Mouse (Mus musculus): ENCODE results near the gene Ankrd33b.

DNA sequence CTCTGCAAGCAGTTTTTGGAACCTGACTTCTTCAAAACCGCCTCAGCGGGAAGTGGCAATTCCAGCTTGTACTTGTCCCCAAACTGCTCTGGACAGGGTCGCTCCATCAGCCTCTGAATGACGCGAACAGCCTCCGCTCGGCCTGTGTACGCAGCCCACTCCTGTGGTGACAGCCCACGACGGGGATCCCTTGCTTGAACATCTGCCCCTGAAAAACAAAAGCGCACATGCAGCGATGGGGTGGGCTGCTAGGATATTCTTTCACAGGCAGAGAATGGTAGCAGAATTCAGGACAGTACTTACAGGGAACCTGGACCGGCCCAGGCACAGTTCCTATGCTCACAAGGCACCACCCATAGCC is 69.8 kb downstream of the Ankrd33b start:
- TF ChIP-seq GATA1 (IDR thresholded peaks at IDR 0.05; ENCODE audit: low read length): no peak
- TF ChIP-seq TAL1 (IDR thresholded peaks at IDR 0.05; ENCODE audit: low read length): no peak
